Mouse (Mus musculus): Measurements from ENCODE around the gene Flrt3. TPM values are rescaled to one million over a fixed set of nuclear protein-coding genes. Genes with fewer than 3 reads are reported as not detected.

Gene Flrt3
- polyA plus RNA-seq, 1 experiment from 2014 or later, result 17.3 TPM

- Histone ChIP-seq H3K4me2 (ENCODE audit: low read length) (0 out of 2 replicates have a peak overlapping the region, but pooled peaks have one; percentile 1), H3K36me3 (ENCODE audit: insufficient read depth, low read length) (no peaks in the 10 kb centered on the region), H3K9ac (ENCODE audit: low read depth, low read length) (no peak overlapping the region), H3K27me3 (ENCODE audit: insufficient read depth, low read length) (no peaks in the 10 kb centered on the region), H3K27ac (no peak overlapping the region), H3K4me1 (replicated peaks; ENCODE audit: insufficient read depth, low read length) (peaks cover 3% of the 10 kb centered on the region; the same call in 1 of the 2 replicates), H3K9me3 (replicated peaks; ENCODE audit: low read length) (no peaks in the 10 kb centered on the region), H3K4me3 (replicated peaks; ENCODE audit: low read depth, low read length) (no peak overlapping the region)
- WGBS, result 39% methylated on average over 7 of the region's 7 CpGs
- TF ChIP-seq CTCF (IDR thresholded peaks at IDR 0.05; ENCODE audit: low read depth), result no peak
- DNase-seq (ENCODE audit: low spot score) (peak; percentile 21), ATAC-seq (replicated peaks; ENCODE audit: low FRiP score, low read depth) (no peak)
Measured at GRCm38 (mm10) chr2:140666846-140667245, 4.4 kb downstream of the Flrt3 start.

GRCm38 (mm10) chr2:140664381-140664780 is 6.9 kb downstream of the Flrt3 start:
- H3K9ac ChIP-seq (ENCODE audit: low read depth, low read length), result no peak overlapping the region
- H3K36me3 ChIP-seq (ENCODE audit: insufficient read depth, low read length), result peaks cover 7% of the 10 kb centered on the region; the same call in 1 of the 2 replicates
- no peak overlapping the region for H3K4me2 ChIP-seq (ENCODE audit: low read length)
- no peak for TF ChIP-seq CTCF (IDR thresholded peaks at IDR 0.05; ENCODE audit: low read depth)
- WGBS, result 92% methylated on average over 4 of the region's 4 CpGs
- H3K4me1 ChIP-seq (replicated peaks; ENCODE audit: insufficient read depth, low read length), result peaks cover 3% of the 10 kb centered on the region; the same call in 1 of the 2 replicates
- no peak for DNase-seq (ENCODE audit: low spot score)
- no peak overlapping the region for H3K4me3 ChIP-seq (replicated peaks; ENCODE audit: low read depth, low read length)
- ATAC-seq (replicated peaks; ENCODE audit: low FRiP score, low read depth), result no peak
- H3K27me3 ChIP-seq (ENCODE audit: insufficient read depth, low read length), result no peaks in the 10 kb centered on the region
- no peak overlapping the region for H3K27ac ChIP-seq
- no peaks in the 10 kb centered on the region for H3K9me3 ChIP-seq (replicated peaks; ENCODE audit: low read length)

GRCm38 (mm10) chr2:140662673-140663072 is 8.6 kb downstream of the Flrt3 start:
- no peak for ATAC-seq (replicated peaks; ENCODE audit: low FRiP score, low read depth)

GRCm38 (mm10) chr2:140653978-140654377 is 17.3 kb downstream of the Flrt3 start:
- no peak for DNase-seq (ENCODE audit: low spot score)
- 64% methylated on average over 2 of the region's 2 CpGs for WGBS
- no peak for ATAC-seq (replicated peaks; ENCODE audit: low FRiP score, low read depth)
- Histone ChIP-seq H3K36me3 (ENCODE audit: insufficient read depth, low read length) (no peaks in the 10 kb centered on the region), H3K27ac (no peak overlapping the region), H3K9me3 (replicated peaks; ENCODE audit: low read length) (no peaks in the 10 kb centered on the region), H3K9ac (ENCODE audit: low read depth, low read length) (no peak overlapping the region), H3K4me1 (replicated peaks; ENCODE audit: insufficient read depth, low read length) (no peaks in the 10 kb centered on the region), H3K4me3 (replicated peaks; ENCODE audit: low read depth, low read length) (no peak overlapping the region), H3K4me2 (ENCODE audit: low read length) (no peak overlapping the region), H3K27me3 (ENCODE audit: insufficient read depth, low read length) (no peaks in the 10 kb centered on the region)
- TF ChIP-seq CTCF (IDR thresholded peaks at IDR 0.05; ENCODE audit: low read depth), result no peak

More at GRCm38 (mm10) chr2:140662673-140663072, 8.6 kb downstream of the Flrt3 start:
- H3K4me2 ChIP-seq (ENCODE audit: low read length), result no peak overlapping the region
- no peak overlapping the region for H3K27ac ChIP-seq
- H3K9me3 ChIP-seq (replicated peaks; ENCODE audit: low read length), result no peaks in the 10 kb centered on the region
- H3K36me3 ChIP-seq (ENCODE audit: insufficient read depth, low read length), result peaks cover 7% of the 10 kb centered on the region; the same call in 1 of the 2 replicates
- H3K9ac ChIP-seq (ENCODE audit: low read depth, low read length), result no peak overlapping the region
- TF ChIP-seq CTCF (IDR thresholded peaks at IDR 0.05; ENCODE audit: low read depth), result no peak
- H3K27me3 ChIP-seq (ENCODE audit: insufficient read depth, low read length), result no peaks in the 10 kb centered on the region
- DNase-seq (ENCODE audit: low spot score), result peak; percentile 28
- peaks cover 1% of the 10 kb centered on the region; the same call in 1 of the 2 replicates for H3K4me1 ChIP-seq (replicated peaks; ENCODE audit: insufficient read depth, low read length)
- H3K4me3 ChIP-seq (replicated peaks; ENCODE audit: low read depth, low read length), result no peak overlapping the region
- WGBS, result 52% methylated on average over 5 of the region's 5 CpGs

- H3K4me1 ChIP-seq (replicated peaks; ENCODE audit: insufficient read depth, low read length), result no peaks in the 10 kb centered on the region
- no peak for DNase-seq (ENCODE audit: low spot score)
Measured at GRCm38 (mm10) chr2:140653481-140653880, 17.8 kb downstream of the Flrt3 start.

GRCm38 (mm10) chr2:140621730-140622337 is 49.4 kb downstream of the Flrt3 start:
- Histone ChIP-seq H3K9me3 (replicated peaks; ENCODE audit: low read length) (no peaks in the 10 kb centered on the region), H3K9ac (ENCODE audit: low read depth, low read length) (no peak overlapping the region), H3K27me3 (ENCODE audit: insufficient read depth, low read length) (no peaks in the 10 kb centered on the region), H3K4me2 (ENCODE audit: low read length) (no peak overlapping the region), H3K27ac (no peak overlapping the region), H3K4me3 (replicated peaks; ENCODE audit: low read depth, low read length) (no peak overlapping the region), H3K4me1 (replicated peaks; ENCODE audit: insufficient read depth, low read length) (no peaks in the 10 kb centered on the region), H3K36me3 (ENCODE audit: insufficient read depth, low read length) (no peaks in the 10 kb centered on the region)
- DNase-seq (ENCODE audit: low spot score), result no peak
- no peak for TF ChIP-seq CTCF (IDR thresholded peaks at IDR 0.05; ENCODE audit: low read depth)
- no peak for ATAC-seq (replicated peaks; ENCODE audit: low FRiP score, low read depth)
- 67% methylated on average over 2 of the region's 2 CpGs for WGBS

More at GRCm38 (mm10) chr2:140653481-140653880, 17.8 kb downstream of the Flrt3 start:
- Histone ChIP-seq H3K9ac (ENCODE audit: low read depth, low read length) (no peak overlapping the region), H3K9me3 (replicated peaks; ENCODE audit: low read length) (no peaks in the 10 kb centered on the region), H3K4me2 (ENCODE audit: low read length) (no peak overlapping the region), H3K27ac (no peak overlapping the region), H3K4me3 (replicated peaks; ENCODE audit: low read depth, low read length) (no peak overlapping the region), H3K27me3 (ENCODE audit: insufficient read depth, low read length) (no peaks in the 10 kb centered on the region), H3K36me3 (ENCODE audit: insufficient read depth, low read length) (no peaks in the 10 kb centered on the region)
- TF ChIP-seq CTCF (IDR thresholded peaks at IDR 0.05; ENCODE audit: low read depth), result no peak
- ATAC-seq (replicated peaks; ENCODE audit: low FRiP score, low read depth), result no peak

All from kidney, postnatal 0 days (tissue).